Mouse (Mus musculus): Measurements from ENCODE around the gene Pdia6.
A peak's percentile ranks its signal among the peaks of the same experiment; 100 is the strongest.

- TF ChIP-seq CTCF (IDR thresholded peaks at IDR 0.05; ENCODE audit: low read depth) (peak; percentile 81), EP300 (IDR thresholded peaks at IDR 0.05; ENCODE audit: low read depth) (no peak)
Observed at GRCm38 (mm10) chr12:17256905-17257304, 9.4 kb upstream of the Pdia6 start.
